Mouse (Mus musculus): ENCODE data around the gene Mgam.

GRCm38 (mm10) chr6:40610244-40610643 is 18.4 kb upstream of the Mgam start:
- TF ChIP-seq CTCF (IDR thresholded peaks at IDR 0.05; ENCODE audit: extremely low read depth, insufficient read length, insufficient replicate concordance, low read depth, low read length), result no peak
- no peak for TF ChIP-seq POLR2A (IDR thresholded peaks at IDR 0.05; ENCODE audit: low read depth, low read length)

All from small intestine, adult 2 months (tissue).